Mouse (Mus musculus) spleen, postnatal 14 days (tissue): ENCODE measurements around the gene Anks1.

Experiments used
- DNase-seq, 2 experiments: peaks; one replicate each; pipeline ENCODE4 v3.0.0; 2021 to 2022; ENCODE audit warnings: low spot score in 2 of 2

Gene Anks1

DNA sequence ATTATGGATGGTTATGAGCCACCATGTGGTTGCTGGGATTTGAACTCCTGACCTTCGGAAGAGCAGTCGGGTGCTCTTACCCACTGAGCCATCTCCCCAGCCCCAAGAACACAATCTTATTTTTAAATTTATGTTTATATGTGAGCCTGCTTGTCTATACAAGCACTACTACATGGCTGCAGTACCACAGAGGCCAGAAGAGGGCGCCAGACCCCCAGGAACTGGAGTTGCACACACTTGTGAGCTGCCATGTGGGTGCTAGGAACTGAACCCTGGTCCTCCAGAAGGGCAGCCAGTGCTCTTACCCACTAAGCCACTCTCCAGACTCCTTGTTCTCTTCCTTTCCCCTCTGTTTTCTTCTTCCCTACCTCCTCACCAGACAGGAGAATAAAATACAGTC is 184.7 kb downstream of the Anks1 start:
- no peak for DNase-seq

DNA sequence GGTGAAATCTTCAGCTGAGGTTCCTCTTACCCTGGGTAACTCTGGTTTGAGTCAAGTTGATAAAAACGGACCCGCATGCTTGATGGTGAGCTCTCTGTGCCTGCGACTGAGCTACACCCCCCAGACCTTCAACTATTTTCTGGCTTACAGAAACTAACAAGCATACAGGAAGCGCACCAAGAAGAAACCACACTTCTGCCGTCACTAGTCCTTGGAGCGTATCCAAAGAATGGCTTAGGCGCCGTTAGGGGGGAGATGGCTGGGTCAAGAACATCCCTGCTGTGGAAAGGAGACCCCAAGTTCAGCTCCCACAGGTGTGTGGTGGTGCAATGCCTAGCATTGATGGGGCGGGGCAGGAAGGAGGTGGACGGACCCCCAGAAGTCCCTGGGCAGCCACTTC is 187.3 kb downstream of the Anks1 start:
- DNase-seq: no peak

DNA sequence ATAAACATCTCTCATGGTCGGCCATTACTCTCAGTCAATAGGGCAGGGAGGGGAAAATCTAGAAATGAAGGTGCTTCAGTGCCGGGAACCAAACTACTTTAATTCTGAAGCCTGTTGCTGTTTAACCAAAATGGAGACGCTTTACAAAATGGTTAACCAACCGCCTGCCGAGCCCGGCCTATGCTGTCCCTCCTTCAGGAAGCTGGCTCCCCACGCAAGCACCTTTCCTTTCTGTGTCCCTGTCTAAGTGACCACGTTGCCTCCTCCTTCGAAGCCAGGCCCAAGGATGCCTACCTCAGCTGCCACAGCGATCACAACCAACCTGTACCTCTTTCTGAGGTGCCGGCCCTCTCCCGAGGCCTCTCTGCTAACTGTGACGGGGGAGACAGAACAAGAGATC is 188.2 kb downstream of the Anks1 start:
- DNase-seq: no peak

- no peak for DNase-seq
Measured at GRCm38 (mm10) chr17:28099086-28099485, 190.0 kb downstream of the Anks1 start.

GRCm38 (mm10) chr17:28100669-28101068 is 191.6 kb downstream of the Anks1 start:
- no peak for DNase-seq

DNA sequence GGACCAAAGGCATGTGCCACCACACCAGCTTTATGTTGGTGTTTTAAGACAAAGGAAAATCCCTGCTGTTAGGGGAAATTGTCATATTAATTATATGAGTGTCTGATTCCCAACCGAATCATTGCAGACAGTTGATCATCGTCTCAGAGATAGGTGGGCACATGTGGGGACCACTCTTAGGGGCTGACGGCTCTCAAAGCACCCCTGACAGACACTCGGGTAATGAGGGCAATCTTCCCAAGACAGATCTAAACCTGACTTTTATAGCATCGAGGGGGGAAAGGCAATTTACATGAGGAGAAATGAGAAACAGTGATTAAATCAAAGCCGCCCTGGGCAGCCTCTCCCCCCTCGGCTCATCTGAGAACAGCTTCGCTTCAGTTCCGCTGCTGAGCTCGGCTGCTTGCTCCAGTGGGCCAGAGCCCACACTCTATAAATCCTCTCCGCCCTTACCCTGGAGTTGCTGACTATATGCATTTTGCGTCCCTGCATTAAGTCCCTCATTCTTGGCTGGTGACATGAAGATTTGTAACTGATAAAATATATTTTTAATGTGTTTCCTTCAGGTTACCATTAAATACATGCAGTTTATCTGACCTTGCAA is 192.3 kb downstream of the Anks1 start:
- DNase-seq: no peak

DNA sequence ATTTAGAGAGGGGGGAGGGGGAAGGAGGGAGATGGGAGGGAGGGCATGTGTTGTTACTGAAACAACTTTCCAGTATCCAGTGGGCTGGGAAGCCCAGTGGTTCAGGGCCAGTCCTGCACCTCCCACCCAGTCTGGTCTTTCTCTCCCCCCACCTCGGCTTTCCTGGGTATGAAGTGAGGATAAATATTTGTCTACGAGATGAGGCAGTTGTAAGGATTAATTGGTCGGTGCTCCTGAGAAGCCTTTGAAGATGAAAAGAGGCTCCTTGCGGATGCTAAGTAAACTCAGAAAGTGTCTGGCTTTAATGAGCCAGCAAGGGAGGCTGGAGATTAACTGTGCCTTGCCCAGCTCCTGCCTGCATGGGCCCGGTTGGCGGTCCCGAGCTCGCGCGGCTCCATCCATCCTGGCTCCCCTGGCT is 192.8 kb downstream of the Anks1 start:
- DNase-seq: no peak

DNA sequence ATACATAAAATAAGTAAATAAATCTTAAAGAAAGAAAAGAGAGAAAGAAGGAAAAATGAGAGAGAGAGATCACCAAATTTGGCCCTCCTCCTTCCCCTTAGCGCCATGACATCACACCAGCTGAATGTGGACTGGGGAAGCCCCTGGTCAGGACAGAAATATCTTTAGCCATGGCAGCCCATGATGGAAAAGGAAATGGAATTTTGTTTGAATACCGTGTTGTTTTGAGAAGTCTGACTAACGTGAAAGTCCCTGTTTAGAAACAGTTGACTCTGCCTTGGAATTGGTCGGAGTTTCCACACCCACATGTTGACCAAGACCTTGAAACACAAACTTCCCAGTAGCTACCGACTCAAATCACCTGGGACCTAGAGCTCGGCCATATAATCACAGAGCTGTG is 195.3 kb downstream of the Anks1 start:
- no peak for DNase-seq

GRCm38 (mm10) chr17:28106352-28106751 is 197.2 kb downstream of the Anks1 start:
- DNase-seq: no peak

DNA sequence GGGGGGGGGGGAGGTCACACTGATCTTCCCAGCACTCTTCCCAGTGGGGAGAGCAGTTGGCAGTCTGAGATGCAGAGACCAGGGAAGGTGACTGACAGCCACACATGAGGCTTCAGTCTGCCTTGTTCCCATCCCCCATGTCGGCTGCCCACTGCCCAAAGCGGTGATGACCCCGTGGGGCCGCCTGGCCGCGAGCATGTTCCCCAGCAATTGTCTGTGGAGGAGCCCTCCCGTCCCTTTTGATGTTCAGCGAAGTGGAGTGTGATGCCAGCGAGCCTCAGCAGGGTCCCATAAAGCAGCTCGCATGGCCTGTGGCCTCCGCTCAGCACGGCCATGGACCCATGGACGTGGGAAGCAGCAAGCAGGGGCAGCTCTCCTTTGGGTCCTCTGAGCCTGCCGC is 198.2 kb downstream of the Anks1 start:
- no peak for DNase-seq

DNA sequence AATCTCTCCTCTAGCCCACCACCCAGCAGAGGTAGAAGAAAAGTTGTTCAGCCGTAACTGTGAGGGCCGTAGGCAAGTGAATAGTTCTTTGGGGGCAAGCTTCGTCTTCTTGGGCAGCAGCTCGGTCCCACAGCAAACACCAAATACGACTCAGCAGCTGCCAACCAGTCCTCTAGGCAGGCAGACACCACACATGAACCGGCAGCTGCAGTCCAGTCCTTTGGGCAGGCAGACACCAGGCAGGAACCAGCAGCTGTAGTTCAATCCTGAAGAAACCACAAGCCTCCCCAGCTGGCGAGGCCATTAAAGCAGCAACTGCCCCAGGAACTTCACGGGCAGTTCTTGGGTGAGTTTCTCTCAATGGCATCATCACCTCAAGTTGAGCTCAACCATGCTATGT is 203.2 kb downstream of the Anks1 start:
- no peak for DNase-seq
